Mouse (Mus musculus): ENCODE measurements around the gene Rps7.

Rps7 gene

GRCm38 (mm10) chr12:28635535-28636476, at the start of gene Rps7:
Gene Rps7, minus strand, starts transcription at chr12:28635953.
- in situ Hi-C loops (cut with MboI, MseI), result loop anchor here (5.0 kb wide), 2 partner anchors 41 to 116 kb away; partner anchors contain the start of genes Adi1, Eipr1 and Trappc12

GRCm38 (mm10) chr12:28684674-28685073, 48.9 kb upstream of the Rps7 start:
- in situ Hi-C loops (cut with MboI, MseI), result no loop called here

GRCm38 (mm10) chr12:28675925-28676209, 40.1 kb upstream of the Rps7 start:
- in situ Hi-C loops (cut with MboI, MseI), result loop anchor here (5.0 kb wide), 1 partner anchor 39 kb away; the partner anchor contains the start of gene Rps7

- in situ Hi-C loops (cut with MboI, MseI), result loop anchor here (5.0 kb wide), 1 partner anchor 38 kb away; the partner anchor contains the start of gene Rps7
Observed at GRCm38 (mm10) chr12:28675121-28675924, 39.6 kb upstream of the Rps7 start, which contains the start of gene Adi1. Gene Adi1, plus strand, starts transcription at chr12:28675231.

GRCm38 (mm10) chr12:28674038-28674720, 38.4 kb upstream of the Rps7 start:
- in situ Hi-C loops (cut with MboI, MseI), result no loop called here

GRCm38 (mm10) chr12:28667287-28667686, 31.5 kb upstream of the Rps7 start:
- in situ Hi-C loops (cut with MboI, MseI), result no loop called here

GRCm38 (mm10) chr12:28666734-28667133, 31.0 kb upstream of the Rps7 start:
- in situ Hi-C loops (cut with MboI, MseI), result no loop called here

GRCm38 (mm10) chr12:28662628-28663027, 26.9 kb upstream of the Rps7 start:
- in situ Hi-C loops (cut with MboI, MseI), result no loop called here

- in situ Hi-C loops (cut with MboI, MseI), result no loop called here
Observed at GRCm38 (mm10) chr12:28649141-28650110, 13.7 kb upstream of the Rps7 start, which contains the start of gene Rnaseh1. Gene Rnaseh1, plus strand, starts transcription at chr12:28649602.

GRCm38 (mm10) chr12:28638778-28639177, 3.0 kb upstream of the Rps7 start:
- in situ Hi-C loops (cut with MboI, MseI), result loop anchor here (5.0 kb wide), 2 partner anchors 39 to 114 kb away; partner anchors contain the start of genes Adi1, Eipr1 and Trappc12

- in situ Hi-C loops (cut with MboI, MseI), result loop anchor here (5.0 kb wide), 2 partner anchors 41 to 116 kb away; partner anchors contain the start of genes Adi1, Eipr1 and Trappc12
Observed at GRCm38 (mm10) chr12:28636543-28636942, 790 bp upstream of the Rps7 start.

- in situ Hi-C loops (cut with MboI, MseI), result loop anchor here (5.0 kb wide), 2 partner anchors 42 to 117 kb away; partner anchors contain the start of genes Adi1, Eipr1 and Trappc12
Observed at GRCm38 (mm10) chr12:28635058-28635534, 657 bp downstream of the Rps7 start.

- in situ Hi-C loops (cut with MboI, MseI), result no loop called here
Observed at GRCm38 (mm10) chr12:28628436-28628835, 7.3 kb downstream of the Rps7 start.

GRCm38 (mm10) chr12:28627092-28627491, 8.7 kb downstream of the Rps7 start:
- in situ Hi-C loops (cut with MboI, MseI), result no loop called here

GRCm38 (mm10) chr12:28625407-28625806, 10.3 kb downstream of the Rps7 start:
- in situ Hi-C loops (cut with MboI, MseI), result no loop called here

- in situ Hi-C loops (cut with MboI, MseI), result no loop called here
Observed at GRCm38 (mm10) chr12:28624251-28624650, 11.5 kb downstream of the Rps7 start.

- in situ Hi-C loops (cut with MboI, MseI), result no loop called here
Observed at GRCm38 (mm10) chr12:28623195-28623594, 12.6 kb downstream of the Rps7 start, which contains the start of gene Colec11. Gene Colec11, minus strand, starts transcription at chr12:28623377.

- in situ Hi-C loops (cut with MboI, MseI), result no loop called here
Observed at GRCm38 (mm10) chr12:28622641-28623040, 13.1 kb downstream of the Rps7 start.

- in situ Hi-C loops (cut with MboI, MseI), result no loop called here
Observed at GRCm38 (mm10) chr12:28622167-28622532, 13.6 kb downstream of the Rps7 start.

Data from T-helper 2 cell (primary cell).